Mouse (Mus musculus) liver, embryonic 16.5 days (tissue): ENCODE results near the gene Mecr. TPM values are rescaled to one million over a fixed set of nuclear protein-coding genes. Genes with fewer than 3 reads are reported as not detected.
"Not testable (repeated sequence)": the region's sequence is repeated elsewhere in the genome, so short reads cannot be mapped to it uniquely, and the experiment has no call there.

Experiments used
- ATAC-seq: fragments of 200-750 bp; cut with Nextera tagmentation; 2 replicates; pipeline ENCODE4 v1.8.0; 2017; ENCODE audit warnings: low read depth, mild to moderate bottlenecking, moderate number of reproducible peaks, moderate library complexity
- H3K27ac ChIP-seq: fragments of 300-500 bp; sonication (generic); 2 replicates; pipeline ENCODE4 v1.5.1; 2014; ENCODE audit warnings: mild to moderate bottlenecking, low read length
- H3K27me3 ChIP-seq: fragments of 300-500 bp; sonication (generic); 2 replicates; pipeline ENCODE4 v1.6.1; 2014; ENCODE audit warnings: low read depth, low read length, mixed read lengths; ENCODE audit not compliant: control insufficient read depth, insufficient read depth
- H3K36me3 ChIP-seq: fragments of 300-500 bp; sonication (generic); 2 replicates; pipeline ENCODE4 v1.6.1; 2014; ENCODE audit warnings: mild to moderate bottlenecking; ENCODE audit not compliant: control insufficient read depth, insufficient read depth
- H3K4me1 ChIP-seq: fragments of 300-500 bp; sonication (generic); 2 replicates; pipeline ENCODE4 v1.6.1; 2014; ENCODE audit warnings: low read depth, low read length, mixed read lengths; ENCODE audit not compliant: control insufficient read depth
- H3K4me2 ChIP-seq: fragments of 300-500 bp; sonication (generic); 2 replicates; pipeline ENCODE4 v1.6.1; 2014; ENCODE audit warnings: low read depth, low read length, mixed read lengths
- H3K4me3 ChIP-seq: fragments of 300-500 bp; sonication (generic); 2 replicates; pipeline ENCODE4 v1.5.1; 2014; ENCODE audit warnings: low read depth, mild to moderate bottlenecking, low read length
- H3K9ac ChIP-seq: fragments of 300-500 bp; sonication (generic); 2 replicates; pipeline ENCODE4 v1.6.1; 2014; ENCODE audit warnings: low read depth, low read length
- H3K9me3 ChIP-seq: fragments of 300-500 bp; sonication (generic); replicated peaks from 2 replicates; pipeline ENCODE4 v1.6.1; 2016; ENCODE audit warnings: low read length; ENCODE audit not compliant: control insufficient read depth
- WGBS: fragments of 180-500 bp; shearing (Covaris S2); extraction: QIAGEN DNeasy Blood & Tissue Kit; methylation state at CpG from one replicate; pipeline ENCODE4 v1.1.7; 2014; ENCODE audit not compliant: insufficient replicate concordance; 5-methylcytosine and 5-hydroxymethylcytosine counted together
- polyA plus RNA-seq: library from polyadenylated mRNA; unstranded; fragments of >200 nt; fragmentation: Nextera tagmentation; extraction: Ambion mirVana; gene quantifications from 2 replicates; pipeline ENCODE4 v1.2.1, GENCODE M21; 2015

The Mecr gene
- polyA plus RNA-seq: 32.8 and 33.0 TPM in 2 replicates

- WGBS: 0% methylated on average over 37 of the region's 37 CpGs
- Histone ChIP-seq H3K9ac (peak within 1 kb of the TSS; percentile 84), H3K4me1 (peaks cover 16% of the 10 kb centered on the region), H3K4me2 (peak within 1 kb of the TSS; percentile 89), H3K9me3 (no peaks in the 10 kb centered on the region), H3K4me3 (peak within 1 kb of the TSS; percentile 94), H3K36me3 (no peaks in the 10 kb centered on the region), H3K27ac (no peak within 1 kb of the TSS), H3K27me3 (peaks cover 26% of the 10 kb centered on the region)
- ATAC-seq: peak; percentile 89
Measured at GRCm38 (mm10) chr4:131843290-131843743, at the start of gene Mecr. TSS of gene Mecr (plus strand) at chr4:131843470.

- Histone ChIP-seq H3K9ac (no peak overlapping the region), H3K36me3 (no peaks in the 10 kb centered on the region), H3K27me3 (no peaks in the 10 kb centered on the region), H3K4me3 (no peak overlapping the region), H3K9me3 (no peaks in the 10 kb centered on the region), H3K27ac (no peak overlapping the region), H3K4me1 (no peaks in the 10 kb centered on the region), H3K4me2 (no peak overlapping the region)
- 51% methylated on average over 14 of the region's 14 CpGs for WGBS
- no peak for ATAC-seq
Measured at GRCm38 (mm10) chr4:131796312-131797080, 46.8 kb upstream of the Mecr start.

GRCm38 (mm10) chr4:131797483-131797882 lies 45.8 kb upstream of the Mecr start:
- no peaks in the 10 kb centered on the region for H3K4me1 ChIP-seq
- H3K27me3 ChIP-seq: no peaks in the 10 kb centered on the region
- 67% methylated on average over 7 of the region's 7 CpGs for WGBS
- no peak overlapping the region for H3K4me2 ChIP-seq
- H3K27ac ChIP-seq: no peak overlapping the region
- no peaks in the 10 kb centered on the region for H3K9me3 ChIP-seq
- no peaks in the 10 kb centered on the region for H3K36me3 ChIP-seq
- no peak overlapping the region for H3K9ac ChIP-seq
- no peak for ATAC-seq
- no peak overlapping the region for H3K4me3 ChIP-seq

GRCm38 (mm10) chr4:131797920-131798319 lies 45.4 kb upstream of the Mecr start:
- WGBS: 66% methylated on average over 12 of the region's 12 CpGs
- Histone ChIP-seq H3K36me3 (no peaks in the 10 kb centered on the region), H3K27ac (no peak overlapping the region), H3K4me3 (no peak overlapping the region), H3K4me2 (no peak overlapping the region), H3K4me1 (no peaks in the 10 kb centered on the region), H3K9me3 (no peaks in the 10 kb centered on the region), H3K9ac (no peak overlapping the region), H3K27me3 (no peaks in the 10 kb centered on the region)
- ATAC-seq: no peak

GRCm38 (mm10) chr4:131798968-131799367 lies 44.3 kb upstream of the Mecr start:
- WGBS: 54% methylated on average over 4 of the region's 4 CpGs
- H3K27ac ChIP-seq: no peak overlapping the region
- H3K4me2 ChIP-seq: no peak overlapping the region
- no peaks in the 10 kb centered on the region for H3K27me3 ChIP-seq
- peak; percentile 39; the same call in 1 of the 2 replicates for ATAC-seq
- H3K36me3 ChIP-seq: no peaks in the 10 kb centered on the region
- H3K9me3 ChIP-seq: no peaks in the 10 kb centered on the region
- no peaks in the 10 kb centered on the region for H3K4me1 ChIP-seq
- H3K4me3 ChIP-seq: no peak overlapping the region
- no peak overlapping the region for H3K9ac ChIP-seq

GRCm38 (mm10) chr4:131803846-131804245 lies 39.4 kb upstream of the Mecr start:
- WGBS: 62% methylated on average over 9 of the region's 9 CpGs
- Histone ChIP-seq H3K4me1 (no peaks in the 10 kb centered on the region), H3K27me3 (no peaks in the 10 kb centered on the region), H3K9ac (no peak overlapping the region), H3K36me3 (no peaks in the 10 kb centered on the region), H3K4me2 (no peak overlapping the region), H3K9me3 (no peaks in the 10 kb centered on the region), H3K4me3 (no peak overlapping the region), H3K27ac (no peak overlapping the region)
- ATAC-seq: no peak

GRCm38 (mm10) chr4:131804732-131805131 lies 38.5 kb upstream of the Mecr start:
- not testable (repeated sequence) for H3K9ac ChIP-seq, H3K9me3 ChIP-seq, ATAC-seq, H3K27ac ChIP-seq, H3K4me1 ChIP-seq, H3K36me3 ChIP-seq, H3K4me2 ChIP-seq, H3K27me3 ChIP-seq, H3K4me3 ChIP-seq
- 86% methylated on average over 5 of the region's 6 CpGs for WGBS

- 53% methylated on average over 3 of the region's 3 CpGs for whole genome bisulfite sequencing
- Histone ChIP-seq H3K9me3 (no peaks in the 10 kb centered on the region), H3K4me1 (no peaks in the 10 kb centered on the region), H3K4me3 (no peak overlapping the region), H3K27me3 (no peaks in the 10 kb centered on the region), H3K9ac (no peak overlapping the region), H3K27ac (no peak overlapping the region), H3K36me3 (no peaks in the 10 kb centered on the region), H3K4me2 (no peak overlapping the region)
- ATAC-seq: no peak
Measured at GRCm38 (mm10) chr4:131805255-131805654, 38.0 kb upstream of the Mecr start.

GRCm38 (mm10) chr4:131812458-131812857 lies 30.8 kb upstream of the Mecr start:
- Histone ChIP-seq H3K4me3 (no peak overlapping the region), H3K27me3 (no peaks in the 10 kb centered on the region), H3K4me1 (peaks cover 8% of the 10 kb centered on the region), H3K9me3 (no peaks in the 10 kb centered on the region), H3K36me3 (no peaks in the 10 kb centered on the region), H3K27ac (no peak overlapping the region), H3K9ac (no peak overlapping the region), H3K4me2 (no peak overlapping the region)
- 78% methylated on average over 11 of the region's 11 CpGs for WGBS
- no peak for ATAC-seq
